Comparison of ENCODE assay signal across 8 mouse cellular contexts in genomic region chr9:59189141-59189540, GRCm38 (mm10).
DNase-seq lines count a peak whose midpoint lies in the region; ATAC-seq and TF ChIP-seq lines count a peak whose summit lies in the region.

No protein-coding gene starts in this region.

- TF ChIP-seq CTCF in intestine, postnatal 0 days (IDR thresholded peaks at IDR 0.05; ENCODE audit: low read depth) = no peak
- no peak for TF ChIP-seq CTCF in lung, embryonic 14.5 days (IDR thresholded peaks at IDR 0.05; ENCODE audit: low read depth)

- no peak overlapping the region for H3K27ac ChIP-seq in embryonic facial prominence, embryonic 11.5 days (replicated peaks; ENCODE audit: low read depth, low read length)
- no peak overlapping the region for H3K27ac ChIP-seq in embryonic facial prominence, embryonic 10.5 days (replicated peaks)
- no peak overlapping the region for H3K27ac ChIP-seq in intestine, postnatal 0 days (ENCODE audit: low read depth, low read length)
- no peak overlapping the region; the same call in 1 of the 2 replicates for H3K27ac ChIP-seq in lung, embryonic 14.5 days (ENCODE audit: low read depth)

- H3K27me3 ChIP-seq in embryonic facial prominence, embryonic 11.5 days (ENCODE audit: control insufficient read depth, insufficient read depth, low read length) = no peaks in the 10 kb centered on the region
- 0 out of 2 replicates have a peak, but pooled peaks cover 4% of the 10 kb centered on the region for H3K27me3 ChIP-seq in embryonic facial prominence, embryonic 10.5 days (replicated peaks; ENCODE audit: low read depth, poor library complexity, severe bottlenecking)
- H3K27me3 ChIP-seq in intestine, postnatal 0 days (replicated peaks; ENCODE audit: control insufficient read depth, insufficient read depth, low read length) = peaks cover 8% of the 10 kb centered on the region; the same call in 1 of the 2 replicates
- H3K27me3 ChIP-seq in lung, embryonic 14.5 days (ENCODE audit: insufficient read depth, low read length) = no peaks in the 10 kb centered on the region

- no peak for ATAC-seq in embryonic facial prominence, embryonic 11.5 days (replicated peaks; ENCODE audit: insufficient number of reproducible peaks, low FRiP score, low TSS enrichment, low read depth)
- no peak for ATAC-seq in intestine, postnatal 0 days
- ATAC-seq in lung, embryonic 14.5 days (ENCODE audit: insufficient read depth) = no peak; the same call in 1 of the 2 replicates

- H3K9ac ChIP-seq in embryonic facial prominence, embryonic 11.5 days (replicated peaks; ENCODE audit: low read length) = peak overlapping the region; percentile 34; the same call in 1 of the 2 replicates
- H3K9ac ChIP-seq in intestine, postnatal 0 days (ENCODE audit: low read depth, low read length) = no peak overlapping the region
- no peak overlapping the region for H3K9ac ChIP-seq in lung, embryonic 14.5 days

- H3K9me3 ChIP-seq in embryonic facial prominence, embryonic 11.5 days (replicated peaks; ENCODE audit: control insufficient read depth, low read length) = no peaks in the 10 kb centered on the region
- H3K9me3 ChIP-seq in embryonic facial prominence, embryonic 10.5 days = no peaks in the 10 kb centered on the region
- H3K9me3 ChIP-seq in intestine, postnatal 0 days (ENCODE audit: control insufficient read depth) = peaks cover 2% of the 10 kb centered on the region; the same call in 1 of the 2 replicates
- no peaks in the 10 kb centered on the region for H3K9me3 ChIP-seq in lung, embryonic 14.5 days (ENCODE audit: low read depth, low read length)

- H3K4me2 ChIP-seq in embryonic facial prominence, embryonic 11.5 days (ENCODE audit: low read depth, low read length) = no peak overlapping the region
- H3K4me2 ChIP-seq in intestine, postnatal 0 days (replicated peaks; ENCODE audit: low read depth) = peak overlapping the region; percentile 41; the same call in 1 of the 2 replicates
- H3K4me2 ChIP-seq in lung, embryonic 14.5 days = peak overlapping the region; percentile 16; the same call in 1 of the 2 replicates

- no peaks in the 10 kb centered on the region for H3K36me3 ChIP-seq in embryonic facial prominence, embryonic 11.5 days (replicated peaks; ENCODE audit: control insufficient read depth, insufficient read depth, low read depth, low read length)
- H3K36me3 ChIP-seq in embryonic facial prominence, embryonic 10.5 days (replicated peaks) = no peaks in the 10 kb centered on the region
- H3K36me3 ChIP-seq in intestine, postnatal 0 days (ENCODE audit: control insufficient read depth, insufficient read depth) = no peaks in the 10 kb centered on the region
- H3K36me3 ChIP-seq in lung, embryonic 14.5 days (ENCODE audit: insufficient read depth) = no peaks in the 10 kb centered on the region

- DNase-seq in embryonic facial prominence, embryonic 11.5 days (ENCODE audit: low spot score) = no peak
- DNase-seq in embryonic facial prominence, embryonic 10.5 days (ENCODE audit: low spot score) = no peak
- DNase-seq in adrenal gland, postnatal 10 days = peak; percentile 78
- DNase-seq in gastrocnemius, adult 8-10 months (ENCODE audit: low spot score in 2 of 2) = peak; percentile 65 to 81
- peak; percentile 77 for DNase-seq in lung, embryonic 14.5 days
- no peak for DNase-seq in spleen, postnatal 14 days (ENCODE audit: low spot score in 2 of 2)
- DNase-seq in natural killer cell, adult 2 months (ENCODE audit: low spot score in 2 of 2) = no peak

- WGBS in embryonic facial prominence, embryonic 11.5 days = 82% methylated on average over 9 of the region's 9 CpGs
- 79% methylated on average over 9 of the region's 9 CpGs for WGBS in embryonic facial prominence, embryonic 10.5 days
- WGBS in intestine, postnatal 0 days = 8% methylated on average over 9 of the region's 9 CpGs
- 16% methylated on average over 9 of the region's 9 CpGs for WGBS in lung, embryonic 14.5 days

- H3K4me1 ChIP-seq in embryonic facial prominence, embryonic 11.5 days (ENCODE audit: control insufficient read depth, insufficient read depth, low read length) = peaks cover 4% of the 10 kb centered on the region; the same call in 1 of the 2 replicates
- peaks cover 15% of the 10 kb centered on the region for H3K4me1 ChIP-seq in embryonic facial prominence, embryonic 10.5 days
- peaks cover 8% of the 10 kb centered on the region for H3K4me1 ChIP-seq in intestine, postnatal 0 days (replicated peaks; ENCODE audit: control insufficient read depth, insufficient read depth, low read length)
- peaks cover 5% of the 10 kb centered on the region; the same call in 1 of the 2 replicates for H3K4me1 ChIP-seq in lung, embryonic 14.5 days (ENCODE audit: insufficient read depth)

- no peak overlapping the region for H3K4me3 ChIP-seq in embryonic facial prominence, embryonic 11.5 days (ENCODE audit: low read depth, low read length)
- H3K4me3 ChIP-seq in embryonic facial prominence, embryonic 10.5 days = no peak overlapping the region
- H3K4me3 ChIP-seq in intestine, postnatal 0 days (ENCODE audit: low read depth, low read length) = no peak overlapping the region
- H3K4me3 ChIP-seq in lung, embryonic 14.5 days (ENCODE audit: low read depth, low read length) = no peak overlapping the region

Comparison
In these comparisons a context has a peak if more than half of its experiments do, and no peak if none do; other contexts are left out.
1. DNase-seq: peak in adrenal gland, postnatal 10 days (single experiment), gastrocnemius, adult 8-10 months (2 of 2) and lung, embryonic 14.5 days (single experiment); none in embryonic facial prominence, embryonic 11.5 days (single experiment), embryonic facial prominence, embryonic 10.5 days (single experiment), spleen, postnatal 14 days (0 of 2) and natural killer cell, adult 2 months (0 of 2).